Mouse (Mus musculus) hindbrain, embryonic 12.5 days (tissue): ENCODE data around the gene Cpne6. TPM values are rescaled to one million over a fixed set of nuclear protein-coding genes. Genes with fewer than 3 reads are reported as not detected.

Experiments used
- ATAC-seq: fragments of 200-750 bp; cut with Nextera tagmentation; 2 replicates; pipeline ENCODE4 v1.8.0; 2017; ENCODE audit warnings: moderate TSS enrichment; ENCODE audit not compliant: low FRiP score
- H3K27ac ChIP-seq: fragments of 300-500 bp; sonication (generic); 2 replicates; pipeline ENCODE4 v1.5.1; 2016; ENCODE audit warnings: mild to moderate bottlenecking
- H3K27me3 ChIP-seq: fragments of 300-500 bp; sonication (generic); 2 replicates; pipeline ENCODE4 v1.6.1; 2016; ENCODE audit warnings: mild to moderate bottlenecking
- H3K36me3 ChIP-seq: fragments of 300-500 bp; sonication (generic); 2 replicates; pipeline ENCODE4 v1.6.1; 2016; ENCODE audit warnings: mild to moderate bottlenecking
- H3K4me1 ChIP-seq: fragments of 300-500 bp; sonication (generic); 2 replicates; pipeline ENCODE4 v1.6.1; 2016
- H3K4me2 ChIP-seq: fragments of 300-500 bp; sonication (generic); replicated peaks from 2 replicates; pipeline ENCODE4 v1.6.1; 2016; ENCODE audit warnings: mild to moderate bottlenecking
- H3K4me3 ChIP-seq: fragments of 300-500 bp; sonication (generic); 2 replicates; pipeline ENCODE4 v1.5.1; 2016; ENCODE audit warnings: mild to moderate bottlenecking
- H3K9ac ChIP-seq: fragments of 300-500 bp; sonication (generic); 2 replicates; pipeline ENCODE4 v1.6.1; 2016; ENCODE audit warnings: mild to moderate bottlenecking, moderate library complexity
- H3K9me3 ChIP-seq: fragments of 300-500 bp; sonication (generic); replicated peaks from 2 replicates; pipeline ENCODE4 v1.6.1; 2016; ENCODE audit warnings: mild to moderate bottlenecking
- WGBS: fragments of 180-500 bp; shearing (Covaris S2); methylation state at CpG from one replicate; pipeline ENCODE4 v1.1.7; 2016; 5-methylcytosine and 5-hydroxymethylcytosine counted together
- polyA plus RNA-seq: library from polyadenylated mRNA; unstranded; fragments of >200 nt; fragmentation: Nextera tagmentation; extraction: Ambion mirVana; gene quantifications from 2 replicates; pipeline ENCODE4 v1.2.1, GENCODE M21; 2016

Gene Cpne6
- polyA plus RNA-seq, 1 experiment from 2014 or later = 0.83 TPM

DNA sequence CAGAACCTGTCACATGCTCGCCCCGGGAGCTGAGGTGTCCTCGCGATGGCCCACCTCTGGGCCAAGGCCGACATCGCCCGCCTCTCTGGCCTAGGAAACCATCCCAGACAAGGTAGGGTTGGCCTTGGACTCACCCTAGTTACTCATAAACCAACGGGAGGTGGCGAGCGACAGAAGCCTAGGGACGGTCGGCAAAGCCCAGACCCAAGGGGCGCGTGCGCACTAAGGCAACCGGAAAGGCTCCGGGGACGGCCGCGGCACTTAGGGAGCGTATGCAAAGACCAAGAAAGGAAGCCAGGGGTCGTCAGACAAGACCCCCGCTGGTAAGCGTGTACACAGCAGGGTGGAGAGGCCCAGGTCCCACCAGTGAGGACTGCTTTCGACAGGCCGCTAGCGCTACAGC is 49.6 kb downstream of the Cpne6 start, which contains the start of gene Dcaf11:
Gene Dcaf11, plus strand, starts transcription at position 208 of the 403 bp plus-strand sequence.
- Histone ChIP-seq H3K9ac (peak within 1 kb of the TSS; percentile 71), H3K9me3 (no peaks in the 10 kb centered on the region), H3K4me1 (peaks cover 20% of the 10 kb centered on the region), H3K4me2 (peak within 1 kb of the TSS; percentile 89), H3K4me3 (peak within 1 kb of the TSS; percentile 64), H3K36me3 (peaks cover 19% of the 10 kb centered on the region), H3K27ac (peak within 1 kb of the TSS; percentile 96), H3K27me3 (no peaks in the 10 kb centered on the region)
- peak; percentile 81 for ATAC-seq
- under 1% methylated on average over 27 of the region's 27 CpGs for WGBS

DNA sequence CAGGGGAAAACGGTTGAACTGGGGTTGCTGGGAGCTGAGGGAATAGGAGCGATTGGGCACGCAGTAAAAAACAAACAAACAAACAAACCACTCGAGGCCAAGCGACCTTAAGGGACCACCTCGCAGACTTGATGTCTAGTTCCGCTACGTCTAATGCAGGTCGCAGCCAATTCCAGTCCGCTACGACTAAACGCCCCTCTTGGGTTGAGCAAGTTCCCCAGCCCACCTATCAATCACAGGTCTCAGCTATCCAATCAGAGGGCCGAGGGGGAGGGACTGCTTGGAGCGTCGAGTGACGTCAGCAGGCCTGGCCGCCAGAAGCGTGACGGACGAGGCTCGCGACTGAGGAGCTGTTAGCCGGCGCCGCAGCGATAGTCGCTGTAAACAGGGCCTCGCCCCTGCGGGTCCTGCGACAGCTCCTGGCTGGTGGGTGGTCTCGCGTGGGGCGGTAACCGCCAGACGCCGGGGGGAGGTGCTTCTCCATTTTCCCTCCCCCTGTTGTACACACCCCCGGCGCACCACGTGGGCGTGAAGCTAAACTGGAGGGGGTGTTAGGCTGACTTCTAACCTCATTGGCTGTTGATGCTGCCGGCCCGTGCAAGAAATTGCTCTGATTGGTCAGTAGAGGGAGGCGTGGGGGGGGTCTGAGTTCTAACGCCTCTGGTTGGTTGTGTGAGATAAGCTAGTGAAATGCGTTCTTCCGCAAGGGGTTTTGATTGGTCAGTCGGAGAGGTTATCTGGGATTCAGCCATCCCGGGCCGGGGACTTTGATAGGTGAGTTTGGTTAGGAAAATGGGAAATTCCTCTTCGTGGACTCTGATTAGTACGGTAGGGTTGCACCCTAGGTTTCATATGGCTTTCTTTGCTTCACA is 50.2 kb downstream of the Cpne6 start, which contains the start of gene A730061H03Rik:
Gene A730061H03Rik, minus strand, starts transcription at position 205 of the 872 bp plus-strand sequence.
- under 1% methylated on average over 51 of the region's 51 CpGs for WGBS
- Histone ChIP-seq H3K4me3 (peak within 1 kb of the TSS; percentile 64), H3K4me2 (peak within 1 kb of the TSS; percentile 89), H3K4me1 (peaks cover 20% of the 10 kb centered on the region), H3K9me3 (no peaks in the 10 kb centered on the region), H3K27me3 (no peaks in the 10 kb centered on the region), H3K36me3 (peaks cover 26% of the 10 kb centered on the region), H3K27ac (peak within 1 kb of the TSS; percentile 96), H3K9ac (peak within 1 kb of the TSS; percentile 71)
- peak; percentile 98 for ATAC-seq

DNA sequence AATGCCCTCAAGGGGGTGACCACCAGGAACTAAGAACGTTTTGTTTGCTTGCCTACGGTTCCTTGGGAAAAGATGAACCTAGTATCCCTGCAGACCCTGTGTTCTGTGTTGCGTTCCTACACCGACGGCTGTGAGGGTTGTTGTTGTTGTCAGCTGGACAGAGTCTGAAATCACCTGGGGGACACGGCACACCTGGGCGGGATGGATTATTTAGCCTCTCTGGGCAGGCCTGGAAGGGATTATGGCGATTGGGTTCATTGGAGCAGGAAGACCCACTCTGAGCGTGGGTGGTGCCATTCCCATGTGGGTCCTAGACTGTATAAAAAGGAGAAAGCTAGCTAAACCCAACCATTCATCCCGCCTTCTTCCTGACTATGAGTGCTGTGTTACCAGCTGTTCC is 51.6 kb downstream of the Cpne6 start:
- Histone ChIP-seq H3K27me3 (no peaks in the 10 kb centered on the region), H3K9me3 (no peaks in the 10 kb centered on the region), H3K9ac (peak overlapping the region; percentile 71; the same call in 1 of the 2 replicates), H3K27ac (no peak overlapping the region), H3K4me2 (peak overlapping the region; percentile 89; the same call in 1 of the 2 replicates), H3K4me3 (no peak overlapping the region; the same call in 1 of the 2 replicates), H3K36me3 (peaks cover 40% of the 10 kb centered on the region), H3K4me1 (peaks cover 20% of the 10 kb centered on the region)
- no peak for ATAC-seq
- WGBS = 87% methylated on average over 10 of the region's 10 CpGs

DNA sequence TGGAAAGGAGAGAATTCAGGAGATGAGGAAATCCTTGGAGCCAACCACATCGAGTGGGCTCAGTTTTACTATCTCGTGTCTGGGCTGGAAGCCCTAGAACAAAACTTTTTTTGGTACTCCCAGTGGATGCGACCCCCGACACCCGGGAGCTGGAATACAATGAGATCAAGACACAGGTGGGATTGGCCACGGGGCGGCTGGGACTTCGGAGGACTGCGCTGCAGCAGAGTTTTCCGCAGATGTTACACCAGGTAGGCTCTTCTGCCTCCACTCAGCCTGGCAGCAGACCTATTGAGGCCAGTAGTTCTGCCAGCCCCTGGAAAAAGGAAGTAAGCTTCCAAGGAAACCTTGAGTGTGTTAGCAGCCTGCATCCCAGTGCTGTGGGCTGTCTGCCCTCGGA is 53.0 kb downstream of the Cpne6 start:
- Histone ChIP-seq H3K9me3 (no peaks in the 10 kb centered on the region), H3K4me1 (peaks cover 20% of the 10 kb centered on the region), H3K36me3 (peaks cover 53% of the 10 kb centered on the region), H3K4me3 (no peak overlapping the region), H3K9ac (no peak overlapping the region), H3K27me3 (no peaks in the 10 kb centered on the region), H3K27ac (no peak overlapping the region), H3K4me2 (no peak overlapping the region)
- no peak for ATAC-seq
- WGBS = 93% methylated on average over 11 of the region's 11 CpGs

DNA sequence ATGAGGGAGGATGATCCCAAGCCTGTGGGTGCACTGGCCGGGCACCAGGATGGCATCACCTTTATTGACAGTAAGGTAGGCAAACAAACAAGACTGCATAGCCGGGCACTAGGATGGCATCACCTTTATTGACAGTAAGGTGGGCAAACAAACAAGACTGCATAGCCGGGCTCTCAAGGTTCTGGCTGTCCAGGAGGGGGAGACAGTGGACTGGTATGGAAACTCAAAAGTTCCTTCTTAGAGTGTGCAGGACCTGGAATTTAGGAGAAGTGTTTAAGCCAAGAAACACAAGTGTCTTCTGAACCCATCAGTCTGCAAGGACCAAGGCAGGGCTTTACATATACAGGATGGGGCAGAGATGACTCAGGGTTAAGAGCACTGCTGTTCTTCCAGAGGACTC is 55.5 kb downstream of the Cpne6 start:
- Histone ChIP-seq H3K36me3 (peaks cover 75% of the 10 kb centered on the region), H3K4me2 (no peak overlapping the region), H3K4me3 (no peak overlapping the region), H3K4me1 (peaks cover 17% of the 10 kb centered on the region), H3K9me3 (no peaks in the 10 kb centered on the region), H3K27ac (no peak overlapping the region), H3K9ac (no peak overlapping the region), H3K27me3 (no peaks in the 10 kb centered on the region)
- no peak for ATAC-seq
- 88% methylated on average over 3 of the region's 3 CpGs for WGBS

Other genes starting within 250 kb of the Cpne6 start
- 42.7 and 44.5 TPM in 2 replicates for gene Dhrs4, start 31.7 kb upstream of the Cpne6 start, polyA plus RNA-seq
- 17.0 and 18.0 TPM in 2 replicates for gene Carmil3, start 19.8 kb upstream of the Cpne6 start, polyA plus RNA-seq
- not detected in 2 replicates for gene Nrl, start 14.5 kb downstream of the Cpne6 start, polyA plus RNA-seq
- gene Pck2, start 29.8 kb downstream of the Cpne6 start, polyA plus RNA-seq = 22.3 and 23.6 TPM in 2 replicates
- 104 and 106 TPM in 2 replicates for gene Dcaf11, start 49.6 kb downstream of the Cpne6 start, polyA plus RNA-seq
- 0.62 TPM in 1 of 2 replicates, not detected in the other for gene A730061H03Rik, start 50.0 kb downstream of the Cpne6 start, polyA plus RNA-seq
- 1.4 and 4.2 TPM in 2 replicates for gene Fitm1, start 65.2 kb downstream of the Cpne6 start, polyA plus RNA-seq
- gene Psme1, start 67.7 kb downstream of the Cpne6 start, polyA plus RNA-seq = 132 and 133 TPM in 2 replicates
- 8.5 and 9.0 TPM in 2 replicates for gene Emc9, start 74.9 kb downstream of the Cpne6 start, polyA plus RNA-seq
- 201 and 234 TPM in 2 replicates for gene Psme2, start 80.7 kb downstream of the Cpne6 start, polyA plus RNA-seq
- gene Rnf31, start 81.3 kb downstream of the Cpne6 start, polyA plus RNA-seq = 21.2 and 23.7 TPM in 2 replicates
- 9.9 and 10.7 TPM in 2 replicates for gene Irf9, start 93.1 kb downstream of the Cpne6 start, polyA plus RNA-seq
- 14.9 and 15.9 TPM in 2 replicates for gene Rec8, start 107.6 kb downstream of the Cpne6 start, polyA plus RNA-seq
- 79.0 and 91.0 TPM in 2 replicates for gene Ipo4, start 125.5 kb downstream of the Cpne6 start, polyA plus RNA-seq
- gene Gm49378, start 127.5 kb downstream of the Cpne6 start, polyA plus RNA-seq = 2.4 and 3.2 TPM in 2 replicates
- gene Tm9sf1, start 133.4 kb downstream of the Cpne6 start, polyA plus RNA-seq = 69.4 and 69.8 TPM in 2 replicates
- gene Tssk4, start 139.7 kb downstream of the Cpne6 start, polyA plus RNA-seq = 0.50 and 0.52 TPM in 2 replicates
- gene Mdp1, start 150.1 kb downstream of the Cpne6 start, polyA plus RNA-seq = 63.7 and 65.4 TPM in 2 replicates
- gene Gmpr2, start 161.5 kb downstream of the Cpne6 start, polyA plus RNA-seq = 57.0 and 58.2 TPM in 2 replicates
- gene Nedd8, start 161.7 kb downstream of the Cpne6 start, polyA plus RNA-seq = 506 and 544 TPM in 2 replicates
- gene Tinf2, start 171.4 kb downstream of the Cpne6 start, polyA plus RNA-seq = 42.8 and 43.1 TPM in 2 replicates
- 0.48 and 0.90 TPM in 2 replicates for gene Tgm1, start 203.5 kb downstream of the Cpne6 start, polyA plus RNA-seq
- gene Rabggta, start 211.8 kb downstream of the Cpne6 start, polyA plus RNA-seq = 36.6 and 38.1 TPM in 2 replicates
- 73.2 and 75.0 TPM in 2 replicates for gene Dhrs1, start 235.2 kb downstream of the Cpne6 start, polyA plus RNA-seq
- gene Nop9, start 235.2 kb downstream of the Cpne6 start, polyA plus RNA-seq = 42.0 and 47.5 TPM in 2 replicates
- gene Cideb, start 248.0 kb downstream of the Cpne6 start, polyA plus RNA-seq = 0.36 and 0.56 TPM in 2 replicates